Mouse (Mus musculus) heart, adult 8-10 months (tissue): Measurements from ENCODE around the gene Golph3. TPM values are rescaled to one million over a fixed set of nuclear protein-coding genes. Genes with fewer than 3 reads are reported as not detected.

Experiments used
- DNase-seq: peaks from one replicate; pipeline ENCODE4 v3.0.0; 2022; ENCODE audit warnings: low spot score
- total RNA-seq, 4 experiments: library from RNA; stranded (reverse); gene quantifications; 2 replicates each; pipeline ENCODE4 v1.2.4; 2022

The Golph3 gene
- total RNA-seq, 4 experiments from 2014 or later = 64.8 to 73.0 (median 72.5) TPM

DNA sequence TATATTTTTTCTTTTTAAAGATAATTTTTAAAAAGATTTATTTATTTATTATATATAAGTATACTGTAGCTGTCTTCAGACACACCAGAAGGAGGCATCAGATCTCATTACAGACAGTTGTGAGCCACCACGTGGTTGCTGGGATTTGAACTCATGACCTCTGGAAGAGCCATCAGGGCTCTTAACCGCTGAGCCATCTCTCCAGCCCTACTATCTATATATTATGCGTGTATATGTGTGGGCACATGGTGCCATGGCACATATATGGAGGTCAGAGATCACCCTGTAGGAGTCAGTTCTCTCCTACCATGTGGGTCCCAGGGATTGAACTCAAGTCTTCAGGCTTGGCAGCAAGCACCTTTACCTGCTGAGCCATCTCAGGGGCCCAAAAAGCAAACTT lies 58.8 kb downstream of the Golph3 start:
- no peak for DNase-seq

DNA sequence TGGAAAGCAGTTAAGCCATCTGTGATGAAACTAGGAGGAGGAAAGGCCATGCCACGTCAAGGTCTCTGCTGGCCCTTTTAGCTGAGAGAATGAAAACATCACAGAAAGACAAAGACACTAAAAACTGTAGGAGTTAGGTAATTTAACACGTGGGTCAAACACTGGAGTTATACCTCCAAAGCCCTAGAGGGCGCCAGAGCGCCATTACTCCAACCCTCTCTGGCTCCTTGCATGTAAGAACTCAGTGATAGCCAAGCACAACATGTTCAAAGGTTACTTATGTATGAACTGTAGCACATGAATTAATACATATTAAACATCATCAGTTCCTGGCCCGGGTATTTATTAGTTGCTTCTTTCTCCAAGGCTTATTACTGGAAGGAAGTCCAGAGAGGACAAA lies 59.3 kb downstream of the Golph3 start:
- DNase-seq = peak; percentile 56

DNA sequence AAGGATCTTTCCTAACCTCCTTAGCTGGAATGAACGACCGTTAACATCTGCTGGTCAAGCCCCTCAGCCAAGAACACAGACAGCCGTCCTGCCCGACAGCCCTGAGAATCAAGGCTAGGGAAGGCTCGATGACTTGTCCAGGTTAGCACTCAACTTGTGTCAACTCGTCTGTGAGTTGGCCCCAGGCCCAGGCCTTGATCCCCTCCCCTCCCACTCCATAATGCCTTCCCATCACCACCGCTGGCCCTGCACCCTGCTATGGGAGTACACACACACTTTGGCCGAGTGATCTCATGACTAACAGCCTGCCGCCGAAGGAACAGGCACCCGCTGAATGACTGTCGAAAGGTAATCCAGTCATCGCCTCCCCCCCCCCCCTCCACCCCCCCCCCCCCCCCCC lies 63.4 kb downstream of the Golph3 start:
- DNase-seq = no peak

DNA sequence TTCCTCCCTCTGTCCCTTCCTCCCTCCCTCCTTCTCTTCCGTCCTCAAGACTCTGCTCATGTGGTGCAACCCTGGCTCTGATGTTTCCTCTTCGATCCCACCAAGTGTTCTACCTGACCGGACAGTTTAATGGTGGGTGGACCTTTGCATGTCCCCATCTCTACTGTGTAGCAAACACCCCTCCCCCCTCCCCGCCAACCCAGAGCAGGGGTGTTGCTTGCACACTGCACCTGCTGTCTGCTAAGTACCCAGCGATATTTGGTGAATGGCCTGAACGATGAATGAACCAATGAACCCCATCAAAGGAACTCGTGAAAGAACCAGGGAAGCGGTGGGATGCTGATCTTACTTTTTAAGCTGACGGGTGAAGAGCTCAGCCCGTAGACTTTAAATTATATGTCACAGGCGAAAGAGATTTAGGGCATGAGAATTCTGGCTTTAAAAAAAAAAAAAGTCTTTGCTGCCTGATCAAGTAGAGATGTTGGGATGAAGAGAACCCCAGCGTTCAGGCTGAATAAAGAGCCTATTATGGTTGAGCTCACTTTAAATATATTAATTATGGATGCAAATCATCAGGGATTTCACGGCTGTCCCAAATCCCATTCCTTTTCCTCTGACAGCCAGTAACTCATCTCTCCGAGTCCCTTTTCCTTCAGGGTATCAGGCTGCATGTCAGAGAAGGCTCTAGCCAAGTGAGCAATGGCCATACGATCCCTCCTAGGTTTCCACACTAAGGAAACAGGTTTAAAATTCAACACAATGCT lies 67.7 kb downstream of the Golph3 start:
- DNase-seq = no peak

DNA sequence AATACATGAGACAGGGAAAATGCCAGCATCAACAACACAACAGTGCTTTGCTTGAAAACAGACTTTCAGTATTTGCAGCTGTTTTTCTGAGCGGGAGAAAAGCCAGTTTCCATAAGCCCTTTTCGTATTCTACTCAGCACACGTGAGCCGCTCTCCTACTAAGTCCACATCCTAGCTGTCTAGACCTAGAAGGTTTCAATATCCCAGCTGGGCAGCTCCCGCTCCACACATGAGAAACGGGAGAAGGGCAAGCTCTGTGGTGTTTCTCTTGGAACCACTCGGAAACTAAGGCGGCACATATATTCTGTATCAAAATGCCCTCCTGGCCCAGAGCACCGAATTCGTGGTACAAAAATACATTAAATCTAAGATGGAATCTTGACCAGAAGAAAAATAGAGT lies 73.5 kb downstream of the Golph3 start:
- DNase-seq = no peak

DNA sequence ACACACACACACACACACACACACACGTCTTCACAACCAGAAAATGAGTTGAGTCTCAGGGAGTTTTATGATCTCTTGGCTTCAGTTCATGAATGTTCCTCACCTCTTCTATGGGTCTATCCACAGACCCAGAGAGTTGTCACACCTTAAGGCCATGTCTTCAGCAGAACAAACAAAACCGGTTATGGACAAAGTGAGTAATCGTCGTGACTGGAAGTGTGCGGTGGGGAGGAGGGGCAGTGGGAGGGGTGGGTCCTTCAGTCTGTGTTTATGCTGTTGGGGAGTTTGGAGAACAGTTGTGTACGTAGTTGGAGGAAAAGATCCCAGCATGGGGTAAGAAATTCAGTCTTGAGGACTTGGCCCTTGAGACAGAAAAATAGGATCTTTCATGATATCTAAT lies 75.8 kb downstream of the Golph3 start:
- no peak for DNase-seq

Other genes with a start within 250 kb of the Golph3 start
- gene Zfr, start 203.6 kb upstream of the Golph3 start, total RNA-seq = 10 to 100 TPM; 74.9 to 84.2 (median 79.7) TPM
- 10 to 100 TPM in 2 of 4 experiments, 1 to 10 TPM in 2; 6.8 to 11.1 (median 9.0) TPM for gene Mtmr12, start 116.4 kb upstream of the Golph3 start, total RNA-seq
- gene 1810049J17Rik, start 449 bp downstream of the Golph3 start, total RNA-seq = under 1 TPM in 1 of 4 experiments, not detected in 3; 0.65 TPM